Mouse (Mus musculus) neutrophil, adult 65 days (primary cell): Measurements from ENCODE around the gene Zbtb38. TPM values are rescaled to one million over a fixed set of nuclear protein-coding genes. Genes with fewer than 3 reads are reported as not detected.

Experiments
- total RNA-seq: library from RNA; stranded (reverse); gene quantifications from 2 replicates; pipeline ENCODE4 v1.2.4, GENCODE M21; 2023

Zbtb38 gene
- total RNA-seq: 10.5 and 13.5 TPM in 2 replicates

GRCm38 (mm10) chr9:96752603-96753114, at the start of gene Zbtb38:
Gene Zbtb38, minus strand, starts transcription at chr9:96752831.

Other genes starting within 250 kb of the Zbtb38 start
- not detected in 2 replicates for gene Gm28729, start 227.6 kb downstream of the Zbtb38 start, total RNA-seq
- 40.0 and 64.0 TPM in 2 replicates for gene Rasa2, start 121.2 kb downstream of the Zbtb38 start, total RNA-seq
- 75.5 and 80.2 TPM in 2 replicates for gene Pxylp1, start 139.8 kb upstream of the Zbtb38 start, total RNA-seq